ENCODE assay signal across 8 mouse cellular contexts in genomic region chr8:54507428-54508095, GRCm38 (mm10). TPM values are rescaled to one million over a fixed set of nuclear protein-coding genes. Genes with fewer than 3 reads are reported as not detected.
DNase-seq lines count a peak whose midpoint lies in the region; ATAC-seq and TF ChIP-seq lines count a peak whose summit lies in the region.

No protein-coding gene starts in this region.

- no peak for DNase-seq in Patski (ENCODE audit: low read depth, low spot score)
- DNase-seq in cerebellum, adult 9-10 months: peak; percentile 86
- peak; percentile 61 to 86 for DNase-seq in frontal cortex, postnatal 14 days (ENCODE audit: low spot score in 2 of 2)
- peak; percentile 62 to 94 for DNase-seq in left cerebral cortex, adult 9 months (ENCODE audit: low spot score in 2 of 2)
- peak; percentile 93 to 95 for DNase-seq in right cerebral cortex, adult 2 months (ENCODE audit: low spot score in 2 of 2)
- DNase-seq in urinary bladder, postnatal 36 days (ENCODE audit: low spot score in 2 of 2): peak; percentile 51 to 61

- H3K4me3 ChIP-seq in intestine, embryonic 15.5 days (replicated peaks): no peak overlapping the region

- no peak overlapping the region for H3K27ac ChIP-seq in intestine, embryonic 15.5 days

- 31% methylated on average over 6 of the region's 6 CpGs for WGBS in intestine, embryonic 15.5 days

- ATAC-seq in Patski: peak; percentile 88
- peak; percentile 72 for ATAC-seq in intestine, embryonic 15.5 days
- ATAC-seq in megakaryocyte progenitor cell, adult 5-6 weeks (replicated peaks; ENCODE audit: poor library complexity): peak; percentile 69

- H3K27me3 ChIP-seq in Patski: no peaks in the 10 kb centered on the region
- no peaks in the 10 kb centered on the region for H3K27me3 ChIP-seq in intestine, embryonic 15.5 days (replicated peaks)

- H3K9me3 ChIP-seq in intestine, embryonic 15.5 days: no peaks in the 10 kb centered on the region

- H3K4me2 ChIP-seq in intestine, embryonic 15.5 days (replicated peaks): no peak overlapping the region

- CTCF ChIA-PET in Patski (lab: Charles Lee): interaction anchor here (0.7 to 2.0 kb wide), 9 partner anchors 14 to 235 kb away, joined by 3 to 28 read pairs (median 4); no protein-coding TSS in a partner anchor

- in situ Hi-C loops in Patski (cut with MboI; ENCODE audit: low pct_unique_long_range_greater_than_20kb): loop anchor here (5.0 to 25.0 kb wide), 3 partner anchors 155 to 1980 kb away; no protein-coding TSS in a partner anchor

- no peak overlapping the region for H3K9ac ChIP-seq in intestine, embryonic 15.5 days

- peak; percentile 83 for TF ChIP-seq CTCF in Patski (IDR thresholded peaks at IDR 0.05)

- POLR2A ChIA-PET in Patski (lab: Charles Lee): interaction anchor here (1.0 kb wide), 1 partner anchor 153 kb away, joined by 4 read pairs; no protein-coding TSS in a partner anchor

- no peaks in the 10 kb centered on the region for H3K4me1 ChIP-seq in intestine, embryonic 15.5 days (replicated peaks)

- no peaks in the 10 kb centered on the region for H3K36me3 ChIP-seq in intestine, embryonic 15.5 days

RNA-seq across cellular contexts. Expression of gene Asb5, which starts 21.8 kb away (rescaled TPM):
- 29.5 TPM for polyA plus RNA-seq in Patski (2021)
- 3.1 and 4.6 TPM in 2 replicates for polyA plus RNA-seq in intestine, embryonic 15.5 days (2015; fragmentation: Nextera tagmentation; extraction: Ambion mirVana)
- total RNA-seq in megakaryocyte progenitor cell, adult 5-6 weeks (2015): 0.66 and 1.4 TPM in 2 replicates
- total RNA-seq in megakaryocyte progenitor cell, adult 5-6 weeks (2017): 0.33 TPM in 1 of 2 replicates, not detected in the other

RNA-seq across cellular contexts. Expression of gene Spcs3, which starts 22.2 kb away (rescaled TPM):
- polyA plus RNA-seq in Patski (2021): 368 TPM
- polyA plus RNA-seq in intestine, embryonic 15.5 days (2015; fragmentation: Nextera tagmentation; extraction: Ambion mirVana): 96.9 and 98.0 TPM in 2 replicates
- total RNA-seq in megakaryocyte progenitor cell, adult 5-6 weeks (2015): 245 and 259 TPM in 2 replicates
- total RNA-seq in megakaryocyte progenitor cell, adult 5-6 weeks (2017): 171 and 192 TPM in 2 replicates
